ENCODE assay signal across 8 mouse cellular contexts in genomic region chr1:87508591-87509560, GRCm38 (mm10). TPM values are rescaled to one million over a fixed set of nuclear protein-coding genes. Genes with fewer than 3 reads are reported as not detected.
DNase-seq lines count a peak whose midpoint lies in the region; ATAC-seq and TF ChIP-seq lines count a peak whose summit lies in the region.

No protein-coding gene starts in this region.

- peak overlapping the region; percentile 54; the same call in 1 of the 2 replicates for H3K9ac ChIP-seq in ES-E14 (ENCODE audit: insufficient read depth, low read depth, low read length, poor library complexity, severe bottlenecking)
- H3K9ac ChIP-seq in heart, postnatal 0 days (replicated peaks; ENCODE audit: low read depth, low read length): no peak overlapping the region
- no peak overlapping the region for H3K9ac ChIP-seq in liver, embryonic 12.5 days
- no peak overlapping the region for H3K9ac ChIP-seq in stomach, embryonic 15.5 days

- peak overlapping the region; percentile 99 for H3K4me2 ChIP-seq in heart, postnatal 0 days (ENCODE audit: low read depth, low read length)
- peak overlapping the region; percentile 80 for H3K4me2 ChIP-seq in liver, embryonic 12.5 days
- peak overlapping the region; percentile 99 for H3K4me2 ChIP-seq in stomach, embryonic 15.5 days

- no peak overlapping the region for H3K27ac ChIP-seq in ES-E14 (ENCODE audit: insufficient read depth, low read depth, low read length, poor library complexity, severe bottlenecking)
- H3K27ac ChIP-seq in heart, postnatal 0 days (ENCODE audit: low read depth): no peak overlapping the region
- no peak overlapping the region for H3K27ac ChIP-seq in liver, embryonic 12.5 days
- H3K27ac ChIP-seq in stomach, embryonic 15.5 days: no peak overlapping the region

- 20% methylated on average over 26 of the region's 26 CpGs for WGBS in heart, postnatal 0 days
- WGBS in liver, embryonic 12.5 days (ENCODE audit: insufficient replicate concordance): 14% methylated on average over 26 of the region's 26 CpGs
- 18% methylated on average over 26 of the region's 26 CpGs for WGBS in stomach, embryonic 15.5 days

- in situ Hi-C loops in ES-E14 (cut with MboI; ENCODE audit: low sequenced_read_pairs in 2 of 2, unreplicated experiment in 2 of 2): no loop called here

- peak; percentile 90 for DNase-seq in heart, adult 11 months
- DNase-seq in heart, adult 9 months (ENCODE audit: low spot score in 2 of 2): no peak
- no peak for DNase-seq in ES-E14 (ENCODE audit: low read depth, low spot score)
- no peak for DNase-seq in heart, postnatal 0 days (ENCODE audit: low spot score)
- no peak for DNase-seq in ovary, postnatal 14 days (ENCODE audit: low spot score)

- no peak for TF ChIP-seq CTCF in heart, postnatal 0 days (IDR thresholded peaks at IDR 0.05; ENCODE audit: low read depth)

- peaks cover 49% of the 10 kb centered on the region for H3K27me3 ChIP-seq in heart, postnatal 0 days (ENCODE audit: control insufficient read depth, insufficient read depth, low read length)
- H3K27me3 ChIP-seq in liver, embryonic 12.5 days (replicated peaks): peaks cover 85% of the 10 kb centered on the region
- peaks cover 11% of the 10 kb centered on the region for H3K27me3 ChIP-seq in stomach, embryonic 15.5 days (replicated peaks)

- peaks cover 0 to 4% of the 10 kb centered on the region in 2 experiments; a peak in 1 of 4 replicates for H3K4me1 ChIP-seq in ES-E14 (ENCODE audit: control insufficient read depth in 2 of 2, insufficient read depth in 2 of 2, low read length in 2 of 2, poor library complexity in 1 of 2)
- H3K4me1 ChIP-seq in heart, postnatal 0 days (ENCODE audit: control insufficient read depth, insufficient read depth): peaks cover 5% of the 10 kb centered on the region; the same call in 1 of the 2 replicates
- H3K4me1 ChIP-seq in liver, embryonic 12.5 days: peaks cover 8% of the 10 kb centered on the region
- peaks cover 17% of the 10 kb centered on the region for H3K4me1 ChIP-seq in stomach, embryonic 15.5 days

- peak overlapping the region; percentile 64 to 76 for H3K4me3 ChIP-seq in ES-E14 (ENCODE audit: insufficient read depth in 1 of 2, low read depth in 1 of 2, low read length in 2 of 2, poor library complexity in 1 of 2, severe bottlenecking in 1 of 2)
- H3K4me3 ChIP-seq in heart, postnatal 0 days (ENCODE audit: low read depth, low read length): peak overlapping the region; percentile 71
- H3K4me3 ChIP-seq in liver, embryonic 12.5 days: 0 out of 2 replicates have a peak overlapping the region, but pooled peaks have one; percentile 56
- H3K4me3 ChIP-seq in stomach, embryonic 15.5 days (replicated peaks): peak overlapping the region; percentile 69

- H3K9me3 ChIP-seq in ES-E14 (ENCODE audit: control insufficient read depth, insufficient read depth, low read depth, low read length): no peaks in the 10 kb centered on the region
- 0 out of 2 replicates have a peak, but pooled peaks cover 5% of the 10 kb centered on the region for H3K9me3 ChIP-seq in heart, postnatal 0 days (replicated peaks; ENCODE audit: control insufficient read depth, low read length)
- H3K9me3 ChIP-seq in liver, embryonic 12.5 days (replicated peaks): no peaks in the 10 kb centered on the region
- no peaks in the 10 kb centered on the region for H3K9me3 ChIP-seq in stomach, embryonic 15.5 days

- no peak for TF ChIP-seq EP300 in heart, postnatal 0 days (IDR thresholded peaks at IDR 0.05; ENCODE audit: low read depth)

- ATAC-seq in heart, postnatal 0 days (ENCODE audit: insufficient read depth, low read depth): no peak
- ATAC-seq in liver, embryonic 12.5 days: no peak
- ATAC-seq in stomach, embryonic 15.5 days (ENCODE audit: insufficient read depth, low FRiP score, low read depth): no peak
- no peak for ATAC-seq in erythroid progenitor cell, adult 5-6 weeks (replicated peaks; ENCODE audit: low FRiP score, poor library complexity, severe bottlenecking)

- no peaks in the 10 kb centered on the region for H3K36me3 ChIP-seq in ES-E14 (ENCODE audit: control insufficient read depth, insufficient read depth, low read length, poor library complexity, severe bottlenecking)
- H3K36me3 ChIP-seq in heart, postnatal 0 days (replicated peaks; ENCODE audit: control insufficient read depth, insufficient read depth, low read length): no peaks in the 10 kb centered on the region
- H3K36me3 ChIP-seq in liver, embryonic 12.5 days: no peaks in the 10 kb centered on the region
- no peaks in the 10 kb centered on the region for H3K36me3 ChIP-seq in stomach, embryonic 15.5 days

TF ChIP-seq in ES-E14, 5 proteins besides CTCF, POLR2A, EP300 and RAD21:
- TF ChIP-seq CHD2 (IDR thresholded peaks at IDR 0.05; ENCODE audit: low read depth, low read length) (no peak), ZC3H11A (IDR thresholded peaks at IDR 0.05; ENCODE audit: borderline replicate concordance, low read depth, low read length) (no peak), HCFC1 (IDR thresholded peaks at IDR 0.05; ENCODE audit: borderline replicate concordance, insufficient read depth, low read length) (no peak), MAFK (IDR thresholded peaks at IDR 0.05; ENCODE audit: insufficient read depth, low read depth, low read length) (no peak), ZNF384 (IDR thresholded peaks at IDR 0.05; ENCODE audit: low read depth, low read length) (no peak)
TF ChIP-seq in ES-E14: peak in this region for 0.

RNA-seq across cellular contexts. Expression of gene Neu2, which starts 0.8 kb away (rescaled TPM):
- total RNA-seq in ES-E14 (2012; rRNA removed): not detected in 2 replicates
- not detected in 2 replicates for total RNA-seq in heart, postnatal 0 days (2014; rRNA removed; ENCODE audit: low replicate concordance)
- 0.23 TPM in 1 of 2 replicates, not detected in the other for polyA plus RNA-seq in heart, postnatal 0 days (2015; fragmentation: Nextera tagmentation; extraction: Ambion mirVana)
- polyA plus RNA-seq in liver, embryonic 12.5 days (2016; fragmentation: Nextera tagmentation; extraction: Ambion mirVana): 0.43 and 0.67 TPM in 2 replicates
- 2.7 and 4.2 TPM in 2 replicates for polyA plus RNA-seq in stomach, embryonic 15.5 days (2015; fragmentation: Nextera tagmentation; extraction: Ambion mirVana)
- not detected in 2 replicates for total RNA-seq in erythroid progenitor cell, adult 5-6 weeks (2015; ENCODE audit: low replicate concordance)
- total RNA-seq in erythroid progenitor cell, adult 5-6 weeks (2017; ENCODE audit: low replicate concordance): not detected in 2 replicates

RNA-seq across cellular contexts. Expression of gene Snorc, which starts 38.8 kb away (rescaled TPM):
- total RNA-seq in ES-E14 (2012; rRNA removed): 1.3 TPM in 1 of 2 replicates, not detected in the other
- not detected in 2 replicates for total RNA-seq in heart, postnatal 0 days (2014; rRNA removed; ENCODE audit: low replicate concordance)
- not detected in 2 replicates for polyA plus RNA-seq in heart, postnatal 0 days (2015; fragmentation: Nextera tagmentation; extraction: Ambion mirVana)
- polyA plus RNA-seq in liver, embryonic 12.5 days (2016; fragmentation: Nextera tagmentation; extraction: Ambion mirVana): not detected in 2 replicates
- 0.28 TPM in 1 of 2 replicates, not detected in the other for polyA plus RNA-seq in stomach, embryonic 15.5 days (2015; fragmentation: Nextera tagmentation; extraction: Ambion mirVana)
- total RNA-seq in erythroid progenitor cell, adult 5-6 weeks (2015; ENCODE audit: low replicate concordance): not detected in 2 replicates
- not detected in 2 replicates for total RNA-seq in erythroid progenitor cell, adult 5-6 weeks (2017; ENCODE audit: low replicate concordance)
